Mouse (Mus musculus): ENCODE measurements around the gene Yipf1.

Gene Yipf1

GRCm38 (mm10) chr4:107378954-107379353 lies 64.8 kb downstream of the Yipf1 start:
- DNase-seq: no peak

- no peak for DNase-seq
Observed at GRCm38 (mm10) chr4:107380871-107381270, 66.7 kb downstream of the Yipf1 start.

- peak; percentile 21 for DNase-seq
Observed at GRCm38 (mm10) chr4:107387038-107387437, 72.9 kb downstream of the Yipf1 start.

- DNase-seq: no peak
Observed at GRCm38 (mm10) chr4:107387465-107387864, 73.3 kb downstream of the Yipf1 start.

GRCm38 (mm10) chr4:107388291-107388690 lies 74.1 kb downstream of the Yipf1 start:
- no peak for DNase-seq

- no peak for DNase-seq
Observed at GRCm38 (mm10) chr4:107389345-107389744, 75.2 kb downstream of the Yipf1 start.

GRCm38 (mm10) chr4:107393771-107394170 lies 79.6 kb downstream of the Yipf1 start:
- no peak for DNase-seq

Measured in cerebellum, adult 8-10 months (tissue).